Mouse (Mus musculus) embryonic facial prominence, embryonic 11.5 days (tissue): ENCODE data around the gene Olfr958. TPM values are rescaled to one million over a fixed set of nuclear protein-coding genes. Genes with fewer than 3 reads are reported as not detected.

Experiments used
- ATAC-seq: fragments of 200-750 bp; cut with Nextera tagmentation; replicated peaks from 2 replicates; pipeline ENCODE4 v1.8.0; 2017; ENCODE audit warnings: low read depth; ENCODE audit not compliant: insufficient number of reproducible peaks, low FRiP score, low TSS enrichment
- DNase-seq: peaks from one replicate; pipeline ENCODE4 v3.0.0-alpha.2; 2015; ENCODE audit warnings: low spot score
- H3K27ac ChIP-seq: fragments of 300-500 bp; sonication (generic); replicated peaks from 2 replicates; pipeline ENCODE4 v1.5.1; 2014; ENCODE audit warnings: mild to moderate bottlenecking, low read depth, low read length, control low read depth
- H3K27me3 ChIP-seq: fragments of 300-500 bp; sonication (generic); 2 replicates; pipeline ENCODE4 v1.6.1; 2014; ENCODE audit warnings: mild to moderate bottlenecking, low read length, moderate library complexity, mixed read lengths; ENCODE audit not compliant: control insufficient read depth, insufficient read depth
- H3K36me3 ChIP-seq: fragments of 300-500 bp; sonication (generic); replicated peaks from 2 replicates; pipeline ENCODE4 v1.6.1; 2014; ENCODE audit warnings: low read depth, mild to moderate bottlenecking, low read length, moderate library complexity, mixed read lengths; ENCODE audit not compliant: control insufficient read depth, insufficient read depth
- H3K4me1 ChIP-seq: fragments of 300-500 bp; sonication (generic); 2 replicates; pipeline ENCODE4 v1.6.1; 2014; ENCODE audit warnings: low read length, mixed read lengths; ENCODE audit not compliant: control insufficient read depth, insufficient read depth
- H3K4me2 ChIP-seq: fragments of 300-500 bp; sonication (generic); 2 replicates; pipeline ENCODE4 v1.6.1; 2014; ENCODE audit warnings: low read depth, mild to moderate bottlenecking, control low read depth, low read length, moderate library complexity
- H3K4me3 ChIP-seq: fragments of 300-500 bp; sonication (generic); 2 replicates; pipeline ENCODE4 v1.5.1; 2014; ENCODE audit warnings: low read depth, low read length, control low read depth
- H3K9ac ChIP-seq: fragments of 300-500 bp; sonication (generic); replicated peaks from 2 replicates; pipeline ENCODE4 v1.6.1; 2014; ENCODE audit warnings: mild to moderate bottlenecking, control low read depth, low read length
- H3K9me3 ChIP-seq: fragments of 300-500 bp; sonication (generic); replicated peaks from 2 replicates; pipeline ENCODE4 v1.6.1; 2016; ENCODE audit warnings: mild to moderate bottlenecking, low read length, inconsistent platforms, mixed read lengths; ENCODE audit not compliant: control insufficient read depth
- WGBS: fragments of 180-500 bp; shearing (Covaris S2); extraction: QIAGEN DNeasy Blood & Tissue Kit; methylation state at CpG from one replicate; pipeline ENCODE4 v1.1.7; 2014; 5-methylcytosine and 5-hydroxymethylcytosine counted together
- polyA plus RNA-seq: library from polyadenylated mRNA; unstranded; fragments of >200 nt; fragmentation: Nextera tagmentation; extraction: Ambion mirVana; gene quantifications from 2 replicates; pipeline ENCODE4 v1.2.1, GENCODE M21; 2014

The Olfr958 gene
- polyA plus RNA-seq, 1 experiment from 2014 or later: not detected

- 64% methylated on average over 1 of the region's 1 CpGs for WGBS
- H3K4me3 ChIP-seq: no peak overlapping the region
- ATAC-seq: no peak
Measured at GRCm38 (mm10) chr9:39523616-39524285, 30.1 kb downstream of the Olfr958 start.

GRCm38 (mm10) chr9:39518595-39518994 lies 35.3 kb downstream of the Olfr958 start:
- H3K27me3 ChIP-seq: no peaks in the 10 kb centered on the region
- no peak overlapping the region for H3K9ac ChIP-seq
- no peak overlapping the region for H3K4me3 ChIP-seq
- no peaks in the 10 kb centered on the region for H3K4me1 ChIP-seq
- H3K27ac ChIP-seq: no peak overlapping the region
- DNase-seq (peak; percentile 51), ATAC-seq (no peak)
- no peaks in the 10 kb centered on the region for H3K36me3 ChIP-seq
- H3K4me2 ChIP-seq: no peak overlapping the region
- H3K9me3 ChIP-seq: no peaks in the 10 kb centered on the region

More at GRCm38 (mm10) chr9:39523616-39524285, 30.1 kb downstream of the Olfr958 start:
- Histone ChIP-seq H3K36me3 (no peaks in the 10 kb centered on the region), H3K9me3 (no peaks in the 10 kb centered on the region), H3K4me1 (no peaks in the 10 kb centered on the region), H3K27ac (no peak overlapping the region), H3K9ac (no peak overlapping the region), H3K27me3 (no peaks in the 10 kb centered on the region), H3K4me2 (no peak overlapping the region)
- peak; percentile 7 for DNase-seq

- ATAC-seq (no peak), DNase-seq (peak; percentile 22)
- no peaks in the 10 kb centered on the region for H3K9me3 ChIP-seq
- H3K9ac ChIP-seq: no peak within 1 kb of the TSS
- H3K4me3 ChIP-seq: no peak within 1 kb of the TSS
- no peak within 1 kb of the TSS for H3K27ac ChIP-seq
- H3K27me3 ChIP-seq: no peaks in the 10 kb centered on the region
- no peaks in the 10 kb centered on the region for H3K4me1 ChIP-seq
- 61% methylated on average over 3 of the region's 3 CpGs for WGBS
- H3K4me2 ChIP-seq: no peak within 1 kb of the TSS
- H3K36me3 ChIP-seq: no peaks in the 10 kb centered on the region
Measured at GRCm38 (mm10) chr9:39515531-39515930, 38.3 kb downstream of the Olfr958 start, which contains the start of gene Olfr957. Gene Olfr957 (minus strand): TSS chr9:39515809.

GRCm38 (mm10) chr9:39509412-39509811 lies 44.4 kb downstream of the Olfr958 start:
- DNase-seq (no peak), ATAC-seq (no peak)
- 79% methylated on average over 9 of the region's 9 CpGs for WGBS

GRCm38 (mm10) chr9:39508998-39509397 lies 44.9 kb downstream of the Olfr958 start:
- Histone ChIP-seq H3K36me3 (no peaks in the 10 kb centered on the region), H3K9me3 (no peaks in the 10 kb centered on the region), H3K27me3 (no peaks in the 10 kb centered on the region), H3K4me3 (no peak overlapping the region), H3K9ac (no peak overlapping the region), H3K4me1 (no peaks in the 10 kb centered on the region), H3K27ac (no peak overlapping the region), H3K4me2 (no peak overlapping the region)
- WGBS: 14% methylated on average over 6 of the region's 6 CpGs
- no peak for ATAC-seq
- peak; percentile 80 for DNase-seq

More at GRCm38 (mm10) chr9:39509412-39509811, 44.4 kb downstream of the Olfr958 start:
- H3K9me3 ChIP-seq: no peaks in the 10 kb centered on the region
- H3K4me1 ChIP-seq: no peaks in the 10 kb centered on the region
- H3K9ac ChIP-seq: no peak overlapping the region
- H3K4me2 ChIP-seq: no peak overlapping the region
- H3K27ac ChIP-seq: no peak overlapping the region
- no peak overlapping the region for H3K4me3 ChIP-seq
- no peaks in the 10 kb centered on the region for H3K36me3 ChIP-seq
- H3K27me3 ChIP-seq: no peaks in the 10 kb centered on the region

Other genes with a start within 250 kb of the Olfr958 start
- not detected in 2 replicates for gene Olfr948, start 228.0 kb downstream of the Olfr958 start, polyA plus RNA-seq
- not detected in 2 replicates for gene Olfr951, start 166.6 kb downstream of the Olfr958 start, polyA plus RNA-seq
- gene Olfr952, start 126.9 kb downstream of the Olfr958 start, polyA plus RNA-seq: not detected in 2 replicates
- not detected in 2 replicates for gene Olfr954, start 97.4 kb downstream of the Olfr958 start, polyA plus RNA-seq
- gene Olfr955, start 82.1 kb downstream of the Olfr958 start, polyA plus RNA-seq: not detected in 2 replicates
- gene Olfr44, start 60.1 kb downstream of the Olfr958 start, polyA plus RNA-seq: not detected in 2 replicates
- gene Olfr957, start 38.2 kb downstream of the Olfr958 start, polyA plus RNA-seq: not detected in 2 replicates
- gene Olfr959, start 21.5 kb upstream of the Olfr958 start, polyA plus RNA-seq: not detected in 2 replicates
- gene AW551984, start 50.3 kb upstream of the Olfr958 start, polyA plus RNA-seq: 34.3 and 35.0 TPM in 2 replicates
- not detected in 2 replicates for gene Olfr148, start 56.6 kb upstream of the Olfr958 start, polyA plus RNA-seq
- not detected in 2 replicates for gene Olfr960, start 67.3 kb upstream of the Olfr958 start, polyA plus RNA-seq
- gene Olfr961, start 91.0 kb upstream of the Olfr958 start, polyA plus RNA-seq: not detected in 2 replicates
- not detected in 2 replicates for gene Olfr963, start 113.2 kb upstream of the Olfr958 start, polyA plus RNA-seq
- not detected in 2 replicates for gene Olfr149, start 153.1 kb upstream of the Olfr958 start, polyA plus RNA-seq
- gene Olfr965, start 157.3 kb upstream of the Olfr958 start, polyA plus RNA-seq: not detected in 2 replicates
- not detected in 2 replicates for gene Olfr150, start 176.9 kb upstream of the Olfr958 start, polyA plus RNA-seq
- not detected in 2 replicates for gene Olfr967, start 192.2 kb upstream of the Olfr958 start, polyA plus RNA-seq
- gene Olfr968, start 229.2 kb upstream of the Olfr958 start, polyA plus RNA-seq: not detected in 2 replicates
- gene Olfr969, start 236.9 kb upstream of the Olfr958 start, polyA plus RNA-seq: not detected in 2 replicates